Mouse (Mus musculus): Measurements from ENCODE around the gene Lrcol1. TPM values are rescaled to one million over a fixed set of nuclear protein-coding genes. Genes with fewer than 3 reads are reported as not detected.

The Lrcol1 gene
- polyA plus RNA-seq, 1 experiment from 2014 or later = not detected

GRCm38 (mm10) chr5:110357531-110358179 lies 13.1 kb downstream of the Lrcol1 start:
- H3K27me3 ChIP-seq = peaks cover 35% of the 10 kb centered on the region
- no peak overlapping the region for H3K9ac ChIP-seq
- no peak overlapping the region for H3K27ac ChIP-seq (replicated peaks)
- no peaks in the 10 kb centered on the region for H3K9me3 ChIP-seq (replicated peaks)
- H3K4me2 ChIP-seq = no peak overlapping the region
- ATAC-seq (ENCODE audit: insufficient read depth) = no peak
- H3K36me3 ChIP-seq (replicated peaks) = no peaks in the 10 kb centered on the region
- no peak overlapping the region for H3K4me3 ChIP-seq (replicated peaks)
- no peaks in the 10 kb centered on the region for H3K4me1 ChIP-seq (replicated peaks)
- WGBS (ENCODE audit: insufficient replicate concordance) = 32% methylated on average over 9 of the region's 9 CpGs

- Histone ChIP-seq H3K36me3 (replicated peaks) (0 out of 2 replicates have a peak, but pooled peaks cover 3% of the 10 kb centered on the region), H3K27ac (replicated peaks) (no peak overlapping the region), H3K9ac (no peak overlapping the region), H3K4me1 (replicated peaks) (peaks cover 10% of the 10 kb centered on the region), H3K4me3 (replicated peaks) (no peak overlapping the region), H3K27me3 (peaks cover 32% of the 10 kb centered on the region), H3K9me3 (replicated peaks) (no peaks in the 10 kb centered on the region), H3K4me2 (no peak overlapping the region)
- 74% methylated on average over 6 of the region's 6 CpGs for WGBS (ENCODE audit: insufficient replicate concordance)
- ATAC-seq (ENCODE audit: insufficient read depth) = no peak
Measured at GRCm38 (mm10) chr5:110361465-110361864, 16.9 kb downstream of the Lrcol1 start.

- WGBS (ENCODE audit: insufficient replicate concordance) = 1% methylated on average over 28 of the region's 28 CpGs
- ATAC-seq (ENCODE audit: insufficient read depth) = no peak
Measured at GRCm38 (mm10) chr5:110362813-110363178, 18.3 kb downstream of the Lrcol1 start.

GRCm38 (mm10) chr5:110363179-110363821 lies 18.8 kb downstream of the Lrcol1 start:
- peak overlapping the region; percentile 50 for H3K4me3 ChIP-seq (replicated peaks)
- H3K4me1 ChIP-seq (replicated peaks) = peaks cover 10% of the 10 kb centered on the region
- no peak overlapping the region for H3K27ac ChIP-seq (replicated peaks)
- H3K9me3 ChIP-seq (replicated peaks) = no peaks in the 10 kb centered on the region
- H3K27me3 ChIP-seq = peaks cover 32% of the 10 kb centered on the region
- 7% methylated on average over 68 of the region's 72 CpGs for WGBS (ENCODE audit: insufficient replicate concordance)
- H3K9ac ChIP-seq = peak overlapping the region; percentile 6; the same call in 1 of the 2 replicates
- H3K36me3 ChIP-seq (replicated peaks) = 0 out of 2 replicates have a peak, but pooled peaks cover 12% of the 10 kb centered on the region
- peak overlapping the region; percentile 77 for H3K4me2 ChIP-seq
- peak; percentile 66 for ATAC-seq (ENCODE audit: insufficient read depth)

More at GRCm38 (mm10) chr5:110362813-110363178, 18.3 kb downstream of the Lrcol1 start:
- H3K36me3 ChIP-seq (replicated peaks) = 0 out of 2 replicates have a peak, but pooled peaks cover 9% of the 10 kb centered on the region
- H3K9ac ChIP-seq = no peak overlapping the region
- H3K4me2 ChIP-seq = peak overlapping the region; percentile 77
- no peak overlapping the region for H3K27ac ChIP-seq (replicated peaks)
- H3K4me3 ChIP-seq (replicated peaks) = peak overlapping the region; percentile 50
- peaks cover 32% of the 10 kb centered on the region for H3K27me3 ChIP-seq
- H3K9me3 ChIP-seq (replicated peaks) = no peaks in the 10 kb centered on the region
- peaks cover 10% of the 10 kb centered on the region for H3K4me1 ChIP-seq (replicated peaks)

- Histone ChIP-seq H3K4me1 (replicated peaks) (peaks cover 10% of the 10 kb centered on the region), H3K27me3 (peaks cover 32% of the 10 kb centered on the region), H3K4me3 (replicated peaks) (no peak overlapping the region), H3K27ac (replicated peaks) (no peak overlapping the region), H3K9ac (0 out of 2 replicates have a peak overlapping the region, but pooled peaks have one; percentile 6), H3K9me3 (replicated peaks) (no peaks in the 10 kb centered on the region), H3K4me2 (peak overlapping the region; percentile 77), H3K36me3 (replicated peaks) (0 out of 2 replicates have a peak, but pooled peaks cover 15% of the 10 kb centered on the region)
- 52% methylated on average over 11 of the region's 11 CpGs for WGBS (ENCODE audit: insufficient replicate concordance)
- no peak for ATAC-seq (ENCODE audit: insufficient read depth)
Measured at GRCm38 (mm10) chr5:110363822-110364545, 19.5 kb downstream of the Lrcol1 start.

- ATAC-seq (ENCODE audit: insufficient read depth) = peak; percentile 21; the same call in 1 of the 2 replicates
- Histone ChIP-seq H3K4me2 (no peak overlapping the region), H3K27me3 (no peaks in the 10 kb centered on the region), H3K9ac (no peak overlapping the region), H3K9me3 (replicated peaks) (no peaks in the 10 kb centered on the region), H3K4me1 (replicated peaks) (no peaks in the 10 kb centered on the region), H3K4me3 (replicated peaks) (no peak overlapping the region), H3K27ac (replicated peaks) (no peak overlapping the region), H3K36me3 (replicated peaks) (no peaks in the 10 kb centered on the region; the same call in 1 of the 2 replicates)
- 53% methylated on average over 8 of the region's 8 CpGs for WGBS (ENCODE audit: insufficient replicate concordance)
Measured at GRCm38 (mm10) chr5:110376802-110377433, 32.4 kb downstream of the Lrcol1 start.

GRCm38 (mm10) chr5:110378181-110378583 lies 33.7 kb downstream of the Lrcol1 start:
- Histone ChIP-seq H3K4me3 (replicated peaks) (no peak overlapping the region), H3K27me3 (no peaks in the 10 kb centered on the region), H3K9ac (no peak overlapping the region), H3K36me3 (replicated peaks) (no peaks in the 10 kb centered on the region; the same call in 1 of the 2 replicates), H3K4me2 (no peak overlapping the region), H3K9me3 (replicated peaks) (no peaks in the 10 kb centered on the region), H3K27ac (replicated peaks) (no peak overlapping the region), H3K4me1 (replicated peaks) (no peaks in the 10 kb centered on the region)
- 67% methylated on average over 20 of the region's 20 CpGs for WGBS (ENCODE audit: insufficient replicate concordance)
- no peak for ATAC-seq (ENCODE audit: insufficient read depth)

- ATAC-seq (ENCODE audit: insufficient read depth) = no peak
- H3K9ac ChIP-seq = no peak overlapping the region
- no peak overlapping the region for H3K4me2 ChIP-seq
- no peak overlapping the region for H3K4me3 ChIP-seq (replicated peaks)
- 84% methylated on average over 15 of the region's 15 CpGs for WGBS (ENCODE audit: insufficient replicate concordance)
- no peaks in the 10 kb centered on the region for H3K27me3 ChIP-seq
- no peaks in the 10 kb centered on the region; the same call in 1 of the 2 replicates for H3K36me3 ChIP-seq (replicated peaks)
- no peak overlapping the region for H3K27ac ChIP-seq (replicated peaks)
- no peaks in the 10 kb centered on the region for H3K9me3 ChIP-seq (replicated peaks)
- no peaks in the 10 kb centered on the region for H3K4me1 ChIP-seq (replicated peaks)
Measured at GRCm38 (mm10) chr5:110379086-110379485, 34.6 kb downstream of the Lrcol1 start.

- no peaks in the 10 kb centered on the region for H3K4me1 ChIP-seq (replicated peaks)
- WGBS (ENCODE audit: insufficient replicate concordance) = 69% methylated on average over 4 of the region's 4 CpGs
- ATAC-seq (ENCODE audit: insufficient read depth) = no peak
- H3K27me3 ChIP-seq = 0 out of 2 replicates have a peak, but pooled peaks cover 2% of the 10 kb centered on the region
- no peak overlapping the region for H3K9ac ChIP-seq
- H3K4me3 ChIP-seq (replicated peaks) = no peak overlapping the region
- no peak overlapping the region for H3K4me2 ChIP-seq
- no peaks in the 10 kb centered on the region for H3K9me3 ChIP-seq (replicated peaks)
- H3K36me3 ChIP-seq (replicated peaks) = no peaks in the 10 kb centered on the region; the same call in 1 of the 2 replicates
- H3K27ac ChIP-seq (replicated peaks) = no peak overlapping the region
Measured at GRCm38 (mm10) chr5:110379823-110380222, 35.3 kb downstream of the Lrcol1 start.

GRCm38 (mm10) chr5:110384491-110384890 lies 40.0 kb downstream of the Lrcol1 start:
- H3K36me3 ChIP-seq (replicated peaks) = no peaks in the 10 kb centered on the region
- no peak overlapping the region for H3K9ac ChIP-seq
- no peak overlapping the region for H3K4me2 ChIP-seq
- H3K4me3 ChIP-seq (replicated peaks) = no peak overlapping the region
- H3K27me3 ChIP-seq = peaks cover 32% of the 10 kb centered on the region
- H3K27ac ChIP-seq (replicated peaks) = no peak overlapping the region
- H3K4me1 ChIP-seq (replicated peaks) = peaks cover 12% of the 10 kb centered on the region
- no peaks in the 10 kb centered on the region for H3K9me3 ChIP-seq (replicated peaks)
- 77% methylated on average over 6 of the region's 6 CpGs for WGBS (ENCODE audit: insufficient replicate concordance)
- no peak for ATAC-seq (ENCODE audit: insufficient read depth)

Measured in liver, embryonic 15.5 days (tissue).